Mouse (Mus musculus): Measurements from ENCODE around the gene Sh3bgrl2.
"Not testable (repeated sequence)": the region's sequence is repeated elsewhere in the genome, so short reads cannot be mapped to it uniquely, and the experiment has no call there.

Sh3bgrl2 gene

DNA sequence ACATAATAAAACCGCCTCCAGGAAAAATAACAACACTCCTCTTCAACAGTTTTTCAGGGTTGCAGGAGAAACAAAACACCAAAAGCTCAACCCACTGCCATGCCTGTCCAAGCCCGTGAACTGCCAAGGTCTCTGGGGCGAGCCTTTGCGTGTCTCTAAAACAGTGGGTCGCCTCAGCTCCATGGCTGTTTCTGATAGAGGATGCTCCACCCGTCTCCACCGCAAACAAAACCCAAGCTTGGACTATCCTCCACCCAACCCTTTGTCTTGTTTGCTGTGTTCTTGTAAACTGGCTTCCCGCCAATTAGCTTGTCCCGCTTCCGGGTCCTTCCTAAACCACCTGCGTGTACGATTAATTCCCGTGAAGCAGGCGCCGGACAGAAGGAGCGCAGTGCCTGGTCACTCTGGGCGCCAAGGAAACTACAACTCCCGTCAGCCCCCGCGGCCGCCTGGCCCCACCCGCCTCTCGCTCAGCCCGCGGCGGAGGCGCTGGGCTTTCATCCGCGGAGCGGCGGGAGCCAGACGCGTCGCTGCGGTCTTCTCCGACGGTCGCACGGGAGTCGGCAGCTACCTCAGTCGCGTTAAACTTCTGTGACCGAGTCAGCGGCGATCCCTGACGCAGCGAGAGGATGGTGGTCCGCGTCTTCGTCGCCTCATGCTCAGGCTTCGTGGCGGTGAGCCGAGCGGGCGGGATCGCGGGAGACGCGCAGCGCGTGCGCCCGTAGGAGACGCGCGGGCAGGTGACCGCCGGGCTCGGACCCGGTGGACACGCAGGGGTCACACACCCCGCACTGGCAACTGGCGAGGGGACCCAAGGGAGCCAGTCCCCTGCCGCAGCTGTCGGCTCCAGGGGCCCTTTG lies at the start of gene Sh3bgrl2:
Gene Sh3bgrl2, plus strand, starts transcription at position 498 of the 860 bp plus-strand sequence.
- in situ Hi-C loops (cut with MboI; ENCODE audit: low sequenced_read_pairs) = no loop called here

DNA sequence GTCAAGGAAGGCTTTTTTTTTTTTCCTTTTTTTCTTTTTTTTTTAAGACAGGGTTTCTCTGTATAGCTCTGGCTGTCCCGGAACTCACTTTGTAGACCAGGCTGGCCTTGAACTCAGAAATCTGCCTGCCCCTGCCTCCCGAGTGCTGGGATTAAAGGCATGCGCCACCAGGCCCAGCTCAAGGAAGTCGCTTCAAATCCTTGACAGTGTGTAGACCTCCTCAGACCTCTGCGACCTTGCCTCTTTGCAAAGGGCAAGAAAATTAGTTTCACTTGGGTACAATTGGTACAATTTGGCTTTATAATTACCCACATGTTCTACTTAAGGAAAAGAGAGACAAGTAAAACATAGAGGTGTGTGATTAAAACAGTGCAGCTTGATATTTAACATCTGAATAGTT lies 29.0 kb upstream of the Sh3bgrl2 start:
- in situ Hi-C loops (cut with MboI; ENCODE audit: low sequenced_read_pairs) = not testable (repeated sequence)

DNA sequence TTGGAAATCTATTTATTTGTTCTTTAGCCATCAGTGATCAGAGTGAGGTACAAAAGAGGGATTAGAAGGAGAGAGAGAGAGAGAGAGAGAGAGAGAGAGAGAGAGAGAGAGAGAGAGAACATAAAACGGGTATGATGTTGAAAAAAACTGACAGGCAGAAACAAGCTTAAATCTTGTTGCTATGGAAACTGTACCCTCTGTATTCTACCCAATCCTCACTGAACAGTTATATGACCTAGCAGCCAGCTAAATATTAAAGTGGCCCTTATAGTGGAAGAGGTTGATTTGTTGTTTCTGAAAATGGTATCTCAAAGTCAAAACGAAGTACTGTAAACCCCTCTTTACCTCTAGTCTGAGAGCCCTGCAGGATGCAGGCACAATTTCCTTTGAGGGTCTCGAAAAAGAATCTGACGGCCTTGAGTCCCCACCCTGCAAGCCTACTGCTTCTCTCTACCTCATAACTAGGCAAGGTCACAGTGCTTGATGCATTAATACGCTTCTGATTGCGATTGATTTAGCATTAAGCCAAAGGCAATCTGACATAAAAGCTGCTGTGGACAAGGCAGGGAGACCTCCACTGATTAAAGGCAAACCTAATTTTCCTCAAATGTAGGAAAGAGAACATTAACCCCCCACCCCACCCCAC lies 28.5 kb upstream of the Sh3bgrl2 start:
- in situ Hi-C loops (cut with MboI; ENCODE audit: low sequenced_read_pairs) = no loop called here

DNA sequence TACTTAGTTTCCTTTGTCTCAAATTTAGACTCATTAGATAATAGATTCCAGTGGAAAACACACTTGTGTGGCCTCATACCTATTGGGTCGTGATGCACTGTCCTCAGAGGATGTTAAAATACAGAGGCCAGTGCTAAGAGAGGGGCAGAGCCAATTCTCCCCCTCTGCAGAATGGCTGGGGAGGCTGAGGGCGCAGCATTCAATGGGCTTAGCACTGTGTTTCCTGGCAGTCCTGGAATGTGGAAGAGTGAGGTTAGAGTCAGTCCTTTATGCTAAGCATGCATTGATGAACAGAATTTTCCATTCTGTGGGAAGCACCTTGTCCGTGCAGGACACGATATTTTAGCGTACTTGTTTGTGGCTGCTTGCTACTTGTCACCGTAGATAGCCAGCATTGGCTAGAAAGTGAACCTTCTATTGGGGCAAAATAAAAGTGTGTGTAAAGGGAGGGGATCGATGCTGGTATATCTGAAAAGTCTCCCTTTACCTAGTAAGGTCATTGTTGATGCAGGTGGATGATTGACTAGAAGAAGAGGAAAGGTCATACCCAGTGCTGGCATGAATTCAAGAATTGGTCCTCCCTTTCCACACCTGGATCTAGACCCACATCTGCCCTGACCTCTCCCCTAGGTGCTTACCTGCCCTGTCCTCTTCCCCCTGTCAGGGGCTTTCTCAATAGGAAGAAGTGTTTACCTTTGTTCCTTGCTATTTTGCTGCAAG lies 20.6 kb upstream of the Sh3bgrl2 start:
- in situ Hi-C loops (cut with MboI; ENCODE audit: low sequenced_read_pairs) = no loop called here

DNA sequence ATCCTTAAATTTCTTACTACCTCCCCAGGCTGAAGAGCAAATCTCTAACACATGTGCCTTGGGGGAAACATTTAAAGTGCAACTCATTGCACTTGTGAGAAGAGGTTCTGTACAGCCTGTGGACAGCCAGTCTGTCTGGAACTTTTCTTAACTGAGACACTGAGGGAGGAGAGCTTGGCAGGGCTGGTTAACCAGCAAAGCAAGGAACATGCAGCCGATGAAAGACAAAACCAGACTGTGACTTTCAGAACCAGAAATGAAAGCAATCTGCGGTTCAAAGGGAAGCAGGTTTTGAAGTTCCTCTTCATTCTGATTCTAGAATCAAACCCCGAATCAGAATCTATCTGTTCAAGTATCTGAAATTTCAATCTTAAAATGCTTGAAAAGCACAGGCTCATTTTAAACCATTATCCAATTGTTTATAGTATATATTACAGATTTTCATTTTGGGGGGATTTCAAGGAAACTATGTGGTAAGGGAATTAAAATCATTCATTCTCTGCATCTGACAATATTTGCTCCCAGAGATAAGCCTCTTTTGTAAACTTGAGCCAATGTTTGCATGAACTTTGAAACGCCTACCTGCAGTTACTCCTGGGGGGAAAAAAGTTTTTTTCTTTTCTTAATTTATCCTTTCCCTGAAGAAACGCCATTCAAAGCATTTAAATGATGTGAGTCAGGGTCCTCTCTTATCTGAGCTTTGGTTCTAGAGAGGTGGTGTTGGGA lies 14.9 kb upstream of the Sh3bgrl2 start:
- in situ Hi-C loops (cut with MboI; ENCODE audit: low sequenced_read_pairs) = no loop called here

DNA sequence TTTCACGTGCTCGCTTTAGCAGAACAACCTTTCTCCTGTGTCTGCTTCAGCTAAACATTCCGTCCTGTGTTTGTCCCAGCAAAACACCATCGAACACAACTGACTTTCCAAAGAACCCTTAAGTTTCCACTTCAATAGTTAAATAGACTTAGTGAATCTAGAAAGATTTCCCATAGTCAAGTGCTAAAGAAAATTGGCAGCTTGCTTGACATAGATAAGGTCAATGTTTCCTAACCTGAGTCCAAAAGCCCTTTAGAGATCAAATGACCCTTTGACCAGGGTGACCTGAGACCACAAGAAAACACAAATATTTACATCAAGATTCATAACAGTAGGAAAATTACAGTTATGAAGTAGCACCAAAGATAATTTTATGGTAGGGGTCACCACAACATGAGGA lies 11.2 kb upstream of the Sh3bgrl2 start:
- in situ Hi-C loops (cut with MboI; ENCODE audit: low sequenced_read_pairs) = no loop called here

DNA sequence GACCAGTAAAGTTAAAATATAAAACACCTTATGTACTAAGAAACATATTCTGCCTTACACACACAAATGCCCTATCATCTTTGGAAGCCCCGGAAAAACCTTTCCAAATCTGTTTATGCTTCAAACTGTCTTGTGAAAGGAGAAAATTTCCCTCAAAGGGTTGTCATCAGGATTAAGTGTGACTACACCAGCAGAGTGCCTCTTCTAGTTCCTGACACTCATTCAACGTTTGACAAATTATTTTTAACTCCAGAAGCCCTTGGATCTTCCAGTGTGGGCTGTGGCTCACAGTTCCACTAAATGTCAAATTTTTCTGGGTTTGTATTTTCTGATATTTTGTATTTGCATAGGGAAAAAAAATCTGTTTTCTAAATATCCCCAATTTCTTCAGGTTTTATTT lies 10.6 kb upstream of the Sh3bgrl2 start:
- in situ Hi-C loops (cut with MboI; ENCODE audit: low sequenced_read_pairs) = no loop called here

DNA sequence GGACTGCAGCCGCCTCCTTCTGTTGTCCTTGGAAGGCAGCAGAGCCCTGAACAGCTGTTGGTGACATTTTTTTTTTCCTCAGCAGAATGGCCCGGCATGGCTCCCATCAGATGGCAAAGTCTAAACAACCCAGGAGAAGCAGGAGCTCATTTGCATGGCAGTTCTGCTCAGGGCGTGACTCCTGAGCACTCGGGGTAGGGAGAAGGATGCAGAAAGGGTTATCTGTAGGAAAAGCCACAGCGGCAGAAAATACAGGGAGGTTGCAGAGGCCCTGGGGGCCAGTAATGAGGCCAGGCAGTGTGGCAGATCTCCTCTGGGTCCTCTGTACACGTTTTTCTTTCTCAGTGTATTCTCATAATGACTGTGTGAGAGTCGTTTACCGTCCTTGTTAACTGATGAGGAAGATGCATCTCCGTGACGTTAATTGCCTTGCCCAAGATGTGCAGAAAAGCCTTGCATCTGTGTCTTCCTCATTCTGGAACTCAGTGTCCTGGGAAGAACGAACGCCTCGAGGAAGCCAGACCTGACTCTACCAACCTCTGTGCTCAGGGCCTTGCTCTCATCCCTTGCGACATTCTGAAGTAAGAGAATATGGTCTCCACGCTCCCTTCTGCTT lies 10.1 kb upstream of the Sh3bgrl2 start:
- in situ Hi-C loops (cut with MboI; ENCODE audit: low sequenced_read_pairs) = no loop called here

DNA sequence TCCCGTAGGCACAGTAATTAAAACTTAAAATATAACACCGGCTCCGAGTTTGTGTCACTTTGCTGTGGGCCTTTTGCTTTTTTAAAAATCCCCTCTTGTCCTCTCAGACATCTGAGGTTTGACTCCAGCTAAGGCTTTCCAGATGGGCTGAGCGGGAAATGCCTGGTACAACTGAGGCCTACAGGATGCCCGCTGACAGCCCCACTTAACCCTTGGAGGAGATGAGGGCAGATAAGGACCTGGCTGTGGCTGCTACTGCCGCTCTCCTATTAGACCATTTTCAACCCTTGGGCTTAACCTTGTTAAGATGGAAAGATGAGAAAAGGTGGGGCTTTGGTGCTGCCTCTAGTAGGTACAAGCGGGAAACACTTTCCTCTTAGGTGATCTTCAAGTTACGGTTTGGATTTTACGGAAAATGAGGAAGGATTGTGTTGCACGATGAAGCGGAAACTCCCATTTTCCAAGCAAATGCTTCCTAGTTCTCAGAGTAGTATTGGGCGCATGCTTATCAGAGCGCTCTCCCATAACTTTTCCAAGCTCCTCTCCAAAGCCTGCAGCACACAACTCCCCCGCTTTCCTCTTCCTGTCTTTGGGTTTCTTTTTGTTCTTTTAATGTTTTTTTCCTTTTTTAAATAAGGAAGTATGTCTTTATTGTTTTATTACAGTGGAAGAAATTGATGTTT lies 8.2 kb upstream of the Sh3bgrl2 start:
- in situ Hi-C loops (cut with MboI; ENCODE audit: low sequenced_read_pairs) = no loop called here

DNA sequence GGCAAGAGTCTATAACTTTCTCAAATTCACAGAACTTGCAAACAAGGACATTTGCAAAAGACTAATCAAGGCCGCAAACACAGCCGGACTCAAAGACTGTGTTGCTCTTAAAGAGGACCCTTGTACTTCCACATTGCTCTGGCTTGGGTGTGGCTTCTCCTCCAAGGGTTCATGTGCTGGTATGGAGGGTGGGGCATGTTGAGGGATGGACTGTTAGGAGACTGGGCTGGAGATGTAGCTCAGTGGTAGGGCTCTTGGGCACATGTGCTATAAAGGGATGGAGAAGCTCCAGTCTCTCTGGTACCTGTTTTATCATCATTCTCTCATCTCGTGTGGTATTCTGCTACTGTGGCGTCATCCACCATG lies 7.7 kb upstream of the Sh3bgrl2 start:
- in situ Hi-C loops (cut with MboI; ENCODE audit: low sequenced_read_pairs) = no loop called here

DNA sequence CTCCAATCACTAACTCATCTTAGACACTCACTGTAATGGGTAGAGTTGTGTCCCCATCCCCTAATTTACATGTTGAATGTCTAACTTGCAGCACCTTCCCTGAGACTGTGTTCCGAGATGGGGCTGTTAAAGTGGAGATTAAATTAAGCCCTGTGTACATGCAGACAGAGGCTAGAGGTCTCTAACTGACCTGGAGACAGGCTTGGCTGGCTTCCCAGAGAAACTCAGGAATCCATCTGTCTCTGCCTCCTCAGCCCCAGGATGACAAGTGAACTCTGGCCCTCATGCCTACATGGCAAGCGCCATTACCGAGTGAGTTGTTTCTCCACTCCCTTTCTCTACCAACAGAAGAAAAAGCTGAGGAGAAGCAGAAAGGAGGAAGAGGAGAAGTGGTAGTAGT lies 7.2 kb upstream of the Sh3bgrl2 start:
- in situ Hi-C loops (cut with MboI; ENCODE audit: low sequenced_read_pairs) = no loop called here

DNA sequence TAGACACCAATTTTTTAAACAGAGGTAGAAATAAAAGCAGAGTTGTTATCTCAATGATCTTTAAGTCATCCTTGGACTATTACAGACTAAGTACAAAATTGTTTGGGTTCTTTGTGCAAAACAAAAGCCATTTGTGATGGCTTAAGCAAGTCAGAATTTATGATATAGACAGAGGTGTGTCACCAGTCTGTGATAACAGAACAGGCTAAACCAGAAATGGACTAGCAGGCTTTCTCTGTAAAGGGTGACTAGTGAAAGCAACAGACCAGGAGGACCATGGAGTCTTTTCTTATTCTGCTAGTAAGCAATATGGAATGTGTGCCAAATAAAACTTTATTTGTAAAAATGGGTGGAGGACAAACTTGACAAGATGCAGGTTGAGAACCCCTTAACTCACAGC lies 2.9 kb upstream of the Sh3bgrl2 start:
- in situ Hi-C loops (cut with MboI; ENCODE audit: low sequenced_read_pairs) = no loop called here

DNA sequence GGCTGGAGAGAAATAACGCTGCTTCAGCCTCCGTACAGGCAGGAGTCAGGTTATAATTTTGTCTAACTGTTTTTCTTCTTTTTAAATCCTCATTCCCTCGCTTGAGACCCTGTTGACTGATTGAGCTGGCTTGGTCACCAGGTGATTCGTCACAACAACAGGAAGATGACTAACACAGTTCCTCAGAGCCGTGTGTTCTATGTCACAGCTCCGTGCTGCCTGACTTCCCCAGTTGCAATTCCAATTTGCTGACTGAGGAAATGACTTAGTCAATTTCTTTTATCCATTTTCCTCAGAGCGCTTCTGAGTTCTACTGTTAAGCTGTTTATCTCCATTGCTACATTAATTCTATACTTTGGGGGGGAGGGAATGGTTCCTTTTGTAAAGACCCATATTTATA lies 1.8 kb upstream of the Sh3bgrl2 start:
- in situ Hi-C loops (cut with MboI; ENCODE audit: low sequenced_read_pairs) = no loop called here

DNA sequence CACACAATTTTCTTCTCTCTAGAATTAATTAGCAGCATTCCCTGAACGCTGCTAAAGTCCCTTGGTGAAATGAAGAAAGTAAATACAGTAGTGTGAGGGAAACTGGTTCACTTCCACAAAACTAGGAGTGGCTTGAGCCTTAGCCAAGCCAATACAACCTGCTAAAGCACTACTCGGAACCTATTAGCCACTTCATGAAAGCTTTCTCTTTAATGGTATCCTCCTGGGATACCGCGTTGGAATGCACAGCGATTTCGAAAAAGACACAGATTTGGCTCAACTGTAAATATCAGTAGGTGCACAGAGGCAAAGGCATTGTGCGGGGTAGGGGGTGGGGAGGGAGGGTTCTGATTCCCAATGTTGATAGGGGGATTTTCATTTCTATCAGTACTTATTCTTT lies 898 bp upstream of the Sh3bgrl2 start:
- in situ Hi-C loops (cut with MboI; ENCODE audit: low sequenced_read_pairs) = no loop called here

DNA sequence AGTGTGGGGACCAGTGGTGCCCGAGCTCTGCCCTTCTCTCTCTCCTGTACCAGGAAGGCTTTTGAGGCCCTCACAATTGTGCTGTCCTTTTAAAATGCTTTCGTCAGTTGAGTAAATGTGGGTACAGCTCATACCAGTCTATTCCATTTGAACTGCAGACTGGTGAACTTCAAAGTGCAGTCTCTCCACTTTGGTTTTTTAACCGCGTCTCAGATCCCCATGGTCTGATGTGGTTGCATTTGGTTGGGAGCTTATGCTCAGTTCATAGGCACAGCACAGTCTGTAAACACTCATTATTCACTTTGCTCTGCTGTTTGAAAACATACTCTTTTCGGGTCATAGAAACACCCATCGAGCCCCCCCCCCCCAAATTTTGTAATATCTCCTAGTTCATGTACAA lies 1.7 kb downstream of the Sh3bgrl2 start:
- in situ Hi-C loops (cut with MboI; ENCODE audit: low sequenced_read_pairs) = no loop called here

DNA sequence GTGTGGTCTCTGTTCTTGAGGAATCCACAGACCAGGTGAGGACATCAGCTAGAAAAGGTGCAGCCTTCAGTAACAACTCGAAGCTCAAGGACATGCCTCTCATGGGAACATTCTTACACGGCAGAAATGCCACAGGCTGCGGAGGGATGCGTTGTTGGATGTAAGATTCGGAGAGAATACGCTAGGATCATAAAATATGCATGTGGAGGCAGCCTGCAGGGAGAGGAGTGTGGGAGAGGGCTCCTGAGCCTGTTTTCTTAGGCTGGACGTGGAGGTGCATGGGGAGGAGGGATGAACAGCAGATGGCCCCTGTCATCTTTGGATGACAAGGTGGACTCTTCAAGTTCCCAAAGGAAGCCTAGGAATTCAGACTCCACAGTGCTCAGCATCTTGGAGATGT lies 3.0 kb downstream of the Sh3bgrl2 start:
- in situ Hi-C loops (cut with MboI; ENCODE audit: low sequenced_read_pairs) = no loop called here

DNA sequence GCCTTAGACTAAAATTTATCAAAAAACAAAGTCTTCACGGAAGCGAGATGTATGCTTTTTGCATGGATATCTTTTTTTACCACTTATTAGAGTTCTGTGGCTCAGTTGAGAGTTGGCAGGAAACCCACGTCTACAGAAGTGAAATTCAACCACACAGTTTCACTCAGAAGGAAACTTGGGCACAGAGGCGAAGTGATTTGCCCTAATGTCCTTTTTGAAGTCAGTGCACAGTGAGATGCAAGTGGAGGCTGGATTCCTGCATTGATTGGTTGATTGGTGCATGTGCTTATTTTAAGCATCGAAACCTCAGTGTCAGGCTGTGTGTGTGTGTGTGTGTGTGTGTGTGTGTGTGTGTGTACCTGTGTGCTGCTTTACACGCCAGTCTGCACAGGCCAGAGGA lies 3.5 kb downstream of the Sh3bgrl2 start:
- in situ Hi-C loops (cut with MboI; ENCODE audit: low sequenced_read_pairs) = no loop called here

DNA sequence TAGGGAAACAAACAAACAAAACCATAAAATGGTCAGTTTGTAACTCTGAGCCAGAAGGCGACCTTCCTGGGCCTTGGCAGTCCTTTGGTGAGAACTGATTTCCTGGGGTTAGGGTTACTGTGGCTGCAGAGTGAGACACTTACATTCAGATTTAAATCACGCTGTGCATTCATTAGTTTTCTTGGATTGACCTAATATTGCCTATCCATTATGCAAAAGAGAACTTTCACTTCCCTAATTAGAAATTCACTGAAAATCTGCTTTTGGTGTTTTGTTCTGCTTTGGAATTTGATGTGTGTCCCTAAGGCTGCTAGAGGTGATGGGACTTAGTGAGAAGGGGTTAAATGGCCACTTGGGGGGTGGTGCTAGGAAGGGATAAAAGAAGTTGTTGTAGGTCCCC lies 7.5 kb downstream of the Sh3bgrl2 start:
- in situ Hi-C loops (cut with MboI; ENCODE audit: low sequenced_read_pairs) = no loop called here

DNA sequence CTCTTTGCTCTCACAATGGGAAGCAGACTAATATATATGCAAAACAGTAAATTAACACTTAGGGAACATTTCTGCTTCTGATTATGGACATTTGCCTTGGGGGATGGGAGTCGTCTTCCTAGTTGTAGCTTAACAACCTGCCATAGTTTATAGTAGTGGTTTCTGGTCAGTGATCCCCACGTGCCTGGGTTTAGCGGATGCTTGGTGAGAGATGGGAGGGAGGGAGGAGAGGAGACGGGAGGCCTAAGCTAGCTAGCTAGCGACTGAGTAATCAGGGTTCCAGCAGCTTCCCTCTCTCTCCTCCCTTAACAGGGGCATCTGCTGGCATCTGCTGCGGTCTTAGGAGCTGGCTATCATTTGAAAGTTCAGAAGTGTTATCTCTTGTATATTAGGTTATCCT lies 8.1 kb downstream of the Sh3bgrl2 start:
- in situ Hi-C loops (cut with MboI; ENCODE audit: low sequenced_read_pairs) = no loop called here

Measured in CH12F3 (cell line).